Mouse (Mus musculus) midbrain, embryonic 10.5 days (tissue): ENCODE measurements at regions not wholly inside any gene's neighbourhood (a gene's known extent, or its start where the extent isn't known, plus 50 kb on each side); places are given as distances from the start of the nearest gene placed in this dataset.
A peak's percentile ranks its signal among the peaks of the same experiment; 100 is the strongest.
"Not testable (repeated sequence)": the region's sequence is repeated elsewhere in the genome, so short reads cannot be mapped to it uniquely, and the experiment has no call there.

ENCODE experiments used
- DNase-seq: peaks from one replicate; pipeline ENCODE4 v3.0.0-alpha.2; 2017; ENCODE audit warnings: low spot score
- H3K27ac ChIP-seq: fragments of 300-500 bp; sonication (generic); replicated peaks from 2 replicates; pipeline ENCODE4 v1.5.1; 2016; ENCODE audit warnings: mild to moderate bottlenecking
- H3K27me3 ChIP-seq: fragments of 300-500 bp; sonication (generic); 2 replicates; pipeline ENCODE4 v1.6.1; 2016; ENCODE audit warnings: low read depth, mild to moderate bottlenecking; ENCODE audit not compliant: poor library complexity, severe bottlenecking
- H3K36me3 ChIP-seq: fragments of 300-500 bp; sonication (generic); 2 replicates; pipeline ENCODE4 v1.6.1; 2016; ENCODE audit warnings: mild to moderate bottlenecking, moderate library complexity
- H3K4me1 ChIP-seq: fragments of 300-500 bp; sonication (generic); 2 replicates; pipeline ENCODE4 v1.6.1; 2016
- H3K4me3 ChIP-seq: fragments of 300-500 bp; sonication (generic); 2 replicates; pipeline ENCODE4 v1.5.1; 2016; ENCODE audit warnings: mild to moderate bottlenecking, moderate library complexity
- H3K9me3 ChIP-seq: fragments of 300-500 bp; sonication (generic); replicated peaks from 2 replicates; pipeline ENCODE4 v1.6.1; 2016; ENCODE audit warnings: mild to moderate bottlenecking
- WGBS: fragments of 180-500 bp; shearing (Covaris S2); methylation state at CpG from one replicate; pipeline ENCODE4 v1.1.7; 2016; 5-methylcytosine and 5-hydroxymethylcytosine counted together

- Histone ChIP-seq H3K9me3 (no peaks in the 10 kb centered on the region), H3K27me3 (peaks cover 46% of the 10 kb centered on the region), H3K4me3 (peak overlapping the region; percentile 46), H3K27ac (no peak overlapping the region), H3K36me3 (no peaks in the 10 kb centered on the region), H3K4me1 (peaks cover 9% of the 10 kb centered on the region; the same call in 1 of the 2 replicates)
- no peak for DNase-seq
- WGBS = 52% methylated on average over 13 of the region's 13 CpGs
These were observed 148.9 kb upstream of the Ttc29 start for GRCm38 (mm10) chr8:78064161-78064560.

GRCm38 (mm10) chr8:78065890-78066493, 147.1 kb upstream of the Ttc29 start:
- Histone ChIP-seq H3K9me3 (no peaks in the 10 kb centered on the region), H3K27me3 (peaks cover 46% of the 10 kb centered on the region), H3K4me3 (no peak overlapping the region), H3K36me3 (no peaks in the 10 kb centered on the region), H3K4me1 (peaks cover 9% of the 10 kb centered on the region; the same call in 1 of the 2 replicates), H3K27ac (no peak overlapping the region)
- DNase-seq = no peak
- 27% methylated on average over 10 of the region's 10 CpGs for WGBS

DNA sequence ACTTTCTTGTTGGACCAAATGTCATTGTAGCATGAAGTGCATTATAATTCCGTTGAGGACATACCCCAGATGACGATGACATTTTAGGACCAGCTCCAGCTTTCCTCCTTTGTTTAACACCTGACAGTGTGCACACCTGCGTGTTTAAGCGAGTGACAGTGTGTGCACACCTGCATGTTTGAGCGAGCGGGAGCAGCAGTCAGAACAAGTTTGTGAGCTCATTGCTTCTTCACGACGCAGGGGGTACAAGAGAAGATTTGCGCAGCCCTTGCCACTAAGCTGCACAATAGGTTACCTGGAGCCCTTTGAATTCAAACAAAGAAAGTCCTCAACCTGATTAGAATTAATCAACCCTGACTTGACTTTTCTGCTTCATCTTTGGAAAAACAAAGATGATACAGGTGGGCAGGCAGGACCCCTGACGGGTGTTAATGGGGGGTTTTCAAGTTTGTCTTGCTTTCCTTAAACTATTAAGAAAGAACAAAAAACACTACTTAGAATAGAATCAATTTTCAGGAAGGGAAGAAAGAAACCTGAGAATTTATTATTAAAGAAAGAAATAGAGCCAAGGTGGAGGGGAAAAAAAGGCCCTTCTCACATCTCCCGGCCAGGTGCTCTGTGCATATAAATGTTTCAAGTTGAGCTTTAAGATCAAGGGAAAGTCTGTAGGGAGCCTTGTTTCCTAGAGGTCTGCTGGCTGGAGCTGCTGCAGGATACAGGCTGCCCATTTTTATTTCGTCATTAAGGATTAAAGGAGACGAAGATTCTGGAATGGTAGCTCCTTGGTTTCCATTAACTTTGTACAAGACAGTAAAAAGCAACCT, 144.8 kb upstream of the Ttc29 start:
- Histone ChIP-seq H3K27me3 (peaks cover 42% of the 10 kb centered on the region), H3K4me3 (no peak overlapping the region), H3K9me3 (no peaks in the 10 kb centered on the region), H3K27ac (no peak overlapping the region), H3K4me1 (peaks cover 8% of the 10 kb centered on the region; the same call in 1 of the 2 replicates), H3K36me3 (no peaks in the 10 kb centered on the region)
- WGBS = 16% methylated on average over 13 of the region's 13 CpGs
- no peak for DNase-seq

GRCm38 (mm10) chr8:78073821-78074220, 139.3 kb upstream of the Ttc29 start:
- H3K4me1 ChIP-seq = no peaks in the 10 kb centered on the region
- DNase-seq = no peak
- H3K27me3 ChIP-seq = 0 out of 2 replicates have a peak, but pooled peaks cover 2% of the 10 kb centered on the region
- H3K27ac ChIP-seq = no peak overlapping the region
- 85% methylated on average over 7 of the region's 7 CpGs for WGBS
- no peaks in the 10 kb centered on the region for H3K36me3 ChIP-seq
- H3K9me3 ChIP-seq = no peaks in the 10 kb centered on the region
- no peak overlapping the region for H3K4me3 ChIP-seq

DNA sequence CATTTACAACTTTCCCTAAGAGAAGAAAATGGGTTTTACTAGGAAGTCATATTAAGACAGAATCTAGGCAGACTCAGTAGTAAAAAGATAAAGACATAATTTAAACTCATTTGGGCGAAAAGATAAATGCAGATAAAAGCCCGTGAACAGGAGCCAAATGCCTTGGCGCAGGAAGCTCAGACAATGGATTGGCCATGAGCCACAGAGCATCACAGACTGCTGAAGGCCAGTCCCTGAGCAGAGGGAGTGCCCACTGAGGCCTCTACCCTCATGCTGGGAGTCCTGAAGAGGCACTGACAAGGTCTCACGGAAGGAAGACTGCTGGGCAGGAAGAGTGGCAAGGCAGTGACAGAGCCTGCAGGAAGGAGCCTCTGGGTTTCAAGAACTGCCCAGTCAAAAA, 136.0 kb upstream of the Ttc29 start:
- Histone ChIP-seq H3K4me1 (no peaks in the 10 kb centered on the region), H3K27me3 (no peaks in the 10 kb centered on the region), H3K27ac (0 out of 2 replicates have a peak overlapping the region, but pooled peaks have one; percentile 38), H3K36me3 (no peaks in the 10 kb centered on the region), H3K9me3 (no peaks in the 10 kb centered on the region), H3K4me3 (no peak overlapping the region)
- DNase-seq = no peak
- 68% methylated on average over 4 of the region's 4 CpGs for WGBS

- not testable (repeated sequence) for DNase-seq, H3K4me3 ChIP-seq, H3K36me3 ChIP-seq, H3K9me3 ChIP-seq, H3K4me1 ChIP-seq, H3K27me3 ChIP-seq, H3K27ac ChIP-seq
- WGBS = 33% methylated on average over 7 of the region's 7 CpGs
These were observed 131.7 kb upstream of the Ttc29 start for GRCm38 (mm10) chr8:78081395-78081794.

- 84% methylated on average over 2 of the region's 2 CpGs for WGBS
- Histone ChIP-seq H3K9me3 (no peaks in the 10 kb centered on the region), H3K4me3 (no peak overlapping the region), H3K27ac (no peak overlapping the region), H3K36me3 (no peaks in the 10 kb centered on the region), H3K27me3 (no peaks in the 10 kb centered on the region), H3K4me1 (no peaks in the 10 kb centered on the region)
- DNase-seq = no peak
These were observed 130.1 kb upstream of the Ttc29 start for GRCm38 (mm10) chr8:78083012-78083411.

- Histone ChIP-seq H3K27me3 (no peaks in the 10 kb centered on the region), H3K27ac (no peak overlapping the region), H3K36me3 (no peaks in the 10 kb centered on the region), H3K9me3 (no peaks in the 10 kb centered on the region), H3K4me1 (no peaks in the 10 kb centered on the region), H3K4me3 (no peak overlapping the region)
- 92% methylated on average over 3 of the region's 3 CpGs for WGBS
- DNase-seq = no peak
These were observed 126.7 kb upstream of the Ttc29 start for GRCm38 (mm10) chr8:78086361-78086760.

DNA sequence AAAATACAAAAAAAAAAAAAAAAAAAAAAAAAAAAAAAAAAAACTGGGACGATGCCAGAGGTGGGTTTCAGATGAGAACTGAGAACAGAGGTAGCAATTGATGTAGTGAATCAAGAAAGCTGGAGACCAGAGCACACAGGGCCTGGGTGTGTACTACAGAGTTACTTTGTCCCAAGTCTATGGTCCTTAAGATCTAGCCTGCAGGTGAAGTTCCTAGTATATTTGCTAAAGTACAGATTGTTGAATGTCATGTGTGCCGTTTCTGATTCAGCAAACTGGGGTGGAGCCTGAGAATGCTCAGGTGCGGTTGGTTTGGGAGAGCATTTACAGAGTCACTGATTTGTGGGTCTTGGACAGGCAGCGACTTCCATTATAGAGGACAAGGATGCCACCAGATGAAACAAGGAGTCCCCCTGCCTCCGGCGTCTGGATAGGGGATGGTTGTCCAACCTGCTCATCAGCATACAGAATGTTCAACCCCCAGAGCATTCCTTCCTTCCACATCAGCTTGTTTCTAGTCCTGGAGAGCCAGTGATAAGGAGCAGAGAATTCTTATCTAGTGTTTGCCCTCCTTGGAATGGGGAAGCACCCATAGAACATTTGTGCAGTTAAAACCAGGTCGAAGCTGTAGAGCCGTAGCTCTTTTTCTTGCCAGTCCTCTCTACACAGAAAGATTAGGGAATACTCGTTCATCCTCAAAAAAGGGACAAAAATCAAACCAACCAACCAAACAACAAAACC, 122.5 kb upstream of the Ttc29 start:
- Histone ChIP-seq H3K27me3 (no peaks in the 10 kb centered on the region), H3K36me3 (no peaks in the 10 kb centered on the region), H3K9me3 (no peaks in the 10 kb centered on the region), H3K4me3 (no peak overlapping the region), H3K4me1 (no peaks in the 10 kb centered on the region), H3K27ac (no peak overlapping the region)
- WGBS = 88% methylated on average over 9 of the region's 9 CpGs
- DNase-seq = no peak

- WGBS = 70% methylated on average over 5 of the region's 5 CpGs
- H3K27ac ChIP-seq = no peak overlapping the region
- no peak for DNase-seq
- H3K9me3 ChIP-seq = no peaks in the 10 kb centered on the region
- no peak overlapping the region for H3K4me3 ChIP-seq
- no peaks in the 10 kb centered on the region for H3K36me3 ChIP-seq
- peaks cover 10% of the 10 kb centered on the region for H3K4me1 ChIP-seq
- H3K27me3 ChIP-seq = no peaks in the 10 kb centered on the region
These were observed 116.7 kb upstream of the Ttc29 start for GRCm38 (mm10) chr8:78096383-78096782.

DNA sequence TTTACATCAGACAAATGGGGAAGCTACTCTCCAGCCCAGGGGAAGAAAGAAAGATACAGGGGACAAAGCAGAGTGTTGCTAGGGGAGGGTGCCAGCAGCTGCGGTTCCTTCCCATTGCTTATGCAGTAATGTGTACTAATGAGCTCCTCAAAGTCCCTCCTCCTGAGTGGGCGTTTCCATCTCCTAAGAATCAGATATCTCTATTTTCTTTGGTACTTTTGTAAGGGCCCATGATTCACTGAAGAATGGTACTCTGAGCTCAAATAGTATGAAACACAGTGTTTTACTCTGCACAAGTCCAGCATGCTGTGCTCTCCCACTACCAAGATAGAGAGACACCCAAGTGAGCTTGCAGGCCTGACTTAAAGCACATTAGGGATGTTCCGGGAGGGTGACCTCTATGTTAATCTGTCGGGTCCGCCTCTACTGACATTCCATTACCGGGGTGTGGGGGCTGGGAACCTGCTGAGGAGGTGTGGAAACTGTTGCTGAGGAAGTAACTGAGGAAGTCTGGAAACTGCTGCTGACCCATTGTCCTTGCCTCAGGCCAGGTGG, 114.8 kb upstream of the Ttc29 start:
- no peaks in the 10 kb centered on the region for H3K27me3 ChIP-seq
- peaks cover 10% of the 10 kb centered on the region for H3K4me1 ChIP-seq
- no peaks in the 10 kb centered on the region for H3K9me3 ChIP-seq
- no peak overlapping the region for H3K4me3 ChIP-seq
- no peaks in the 10 kb centered on the region for H3K36me3 ChIP-seq
- peak; percentile 19 for DNase-seq
- WGBS = 23% methylated on average over 6 of the region's 6 CpGs
- no peak overlapping the region; the same call in 1 of the 2 replicates for H3K27ac ChIP-seq

GRCm38 (mm10) chr8:78099091-78099490, 114.0 kb upstream of the Ttc29 start:
- Histone ChIP-seq H3K4me1 (peaks cover 10% of the 10 kb centered on the region), H3K36me3 (no peaks in the 10 kb centered on the region), H3K27me3 (no peaks in the 10 kb centered on the region), H3K27ac (no peak overlapping the region), H3K9me3 (no peaks in the 10 kb centered on the region), H3K4me3 (no peak overlapping the region)
- WGBS = 84% methylated on average over 3 of the region's 3 CpGs
- DNase-seq = no peak
